8 mouse cellular contexts compared by ENCODE assay signal in genomic region chr10:94147391-94147755, GRCm38 (mm10). TPM values are rescaled to one million over a fixed set of nuclear protein-coding genes. Genes with fewer than 3 reads are reported as not detected.
A peak's percentile ranks its signal among the peaks of the same experiment; 100 is the strongest.
DNase-seq lines count a peak whose midpoint lies in the region; ATAC-seq and TF ChIP-seq lines count a peak whose summit lies in the region.

No protein-coding gene starts in this region.

- no peaks in the 10 kb centered on the region for H3K36me3 ChIP-seq in lung, embryonic 14.5 days (ENCODE audit: insufficient read depth)
- H3K36me3 ChIP-seq in embryonic facial prominence, embryonic 12.5 days: no peaks in the 10 kb centered on the region
- H3K36me3 ChIP-seq in limb, embryonic 11.5 days (ENCODE audit: control insufficient read depth, insufficient read depth, low read length): no peaks in the 10 kb centered on the region

- peak overlapping the region; percentile 89 for H3K4me3 ChIP-seq in lung, embryonic 14.5 days (ENCODE audit: low read depth, low read length)
- peak overlapping the region; percentile 91 for H3K4me3 ChIP-seq in embryonic facial prominence, embryonic 12.5 days
- H3K4me3 ChIP-seq in limb, embryonic 11.5 days (ENCODE audit: low read depth, low read length): peak overlapping the region; percentile 65
- H3K4me3 ChIP-seq in olfactory bulb, adult 2 months (ENCODE audit: insufficient read depth, low read depth, low read length): peak overlapping the region; percentile 59

- peak overlapping the region; percentile 95 for H3K27ac ChIP-seq in lung, embryonic 14.5 days (ENCODE audit: low read depth)
- H3K27ac ChIP-seq in embryonic facial prominence, embryonic 12.5 days: peak overlapping the region; percentile 86
- no peak overlapping the region for H3K27ac ChIP-seq in limb, embryonic 11.5 days (replicated peaks; ENCODE audit: low read depth, low read length)
- no peak overlapping the region for H3K27ac ChIP-seq in olfactory bulb, adult 2 months (ENCODE audit: insufficient read depth, low read depth, low read length)

- WGBS in lung, embryonic 14.5 days: 6% methylated on average over 8 of the region's 8 CpGs
- WGBS in embryonic facial prominence, embryonic 12.5 days: 9% methylated on average over 8 of the region's 8 CpGs
- 15% methylated on average over 8 of the region's 8 CpGs for WGBS in limb, embryonic 11.5 days
- 10% methylated on average over 8 of the region's 8 CpGs for WGBS in olfactory bulb, adult 2 months

- ATAC-seq in lung, embryonic 14.5 days (ENCODE audit: insufficient read depth): no peak
- ATAC-seq in embryonic facial prominence, embryonic 12.5 days (ENCODE audit: insufficient number of reproducible peaks, insufficient read depth, low FRiP score, low TSS enrichment): no peak
- ATAC-seq in limb, embryonic 11.5 days (ENCODE audit: insufficient number of reproducible peaks, low FRiP score, low TSS enrichment, low read depth): 0 out of 2 replicates have a peak, but pooled peaks have one; percentile 23

- no peaks in the 10 kb centered on the region for H3K9me3 ChIP-seq in lung, embryonic 14.5 days (ENCODE audit: low read depth, low read length)
- H3K9me3 ChIP-seq in embryonic facial prominence, embryonic 12.5 days: no peaks in the 10 kb centered on the region
- no peaks in the 10 kb centered on the region for H3K9me3 ChIP-seq in limb, embryonic 11.5 days (ENCODE audit: control insufficient read depth, low read length)

- H3K27me3 ChIP-seq in lung, embryonic 14.5 days (ENCODE audit: insufficient read depth, low read length): no peaks in the 10 kb centered on the region
- H3K27me3 ChIP-seq in embryonic facial prominence, embryonic 12.5 days: no peaks in the 10 kb centered on the region
- no peaks in the 10 kb centered on the region for H3K27me3 ChIP-seq in limb, embryonic 11.5 days (ENCODE audit: control insufficient read depth, insufficient read depth, low read length)

- peak overlapping the region; percentile 72 for H3K4me2 ChIP-seq in lung, embryonic 14.5 days
- peak overlapping the region; percentile 63 for H3K4me2 ChIP-seq in embryonic facial prominence, embryonic 12.5 days (replicated peaks)
- peak overlapping the region; percentile 61 for H3K4me2 ChIP-seq in limb, embryonic 11.5 days (ENCODE audit: low read depth, severe bottlenecking)

- H3K4me1 ChIP-seq in lung, embryonic 14.5 days (ENCODE audit: insufficient read depth): peaks cover 10% of the 10 kb centered on the region
- H3K4me1 ChIP-seq in embryonic facial prominence, embryonic 12.5 days: peaks cover 14% of the 10 kb centered on the region
- H3K4me1 ChIP-seq in limb, embryonic 11.5 days (ENCODE audit: control insufficient read depth, insufficient read depth, low read length): 0 out of 2 replicates have a peak, but pooled peaks cover 6% of the 10 kb centered on the region
- H3K4me1 ChIP-seq in olfactory bulb, adult 2 months (ENCODE audit: control insufficient read depth, insufficient read depth, low read length): no peaks in the 10 kb centered on the region

- no peak for TF ChIP-seq CTCF in lung, embryonic 14.5 days (IDR thresholded peaks at IDR 0.05; ENCODE audit: low read depth)
- no peak for TF ChIP-seq CTCF in olfactory bulb, adult 2 months (IDR thresholded peaks at IDR 0.05; ENCODE audit: insufficient read depth, low read depth, low read length)

- peak overlapping the region; percentile 90 for H3K9ac ChIP-seq in lung, embryonic 14.5 days
- peak overlapping the region; percentile 89 for H3K9ac ChIP-seq in embryonic facial prominence, embryonic 12.5 days
- peak overlapping the region; percentile 82 for H3K9ac ChIP-seq in limb, embryonic 11.5 days (ENCODE audit: low read length)

- TF ChIP-seq POLR2A in olfactory bulb, adult 2 months (IDR thresholded peaks at IDR 0.05; ENCODE audit: insufficient read depth, low read depth, low read length): no peak

- DNase-seq in lung, embryonic 14.5 days: no peak
- DNase-seq in lung, adult 18-20 months: no peak
- DNase-seq in limb, embryonic 11.5 days (ENCODE audit: low spot score): no peak
- DNase-seq in layer of hippocampus, adult 8-10 months (ENCODE audit: low spot score in 2 of 2): no peak
- no peak for DNase-seq in spleen, adult 12 weeks (ENCODE audit: low spot score)
- DNase-seq in cerebellum, adult 11-12 months: no peak

RNA-seq across cellular contexts. Expression of gene Nr2c1, which starts 0.5 kb away (rescaled TPM):
- 9.5 and 10.2 TPM in 2 replicates for polyA plus RNA-seq in lung, embryonic 14.5 days (2014; fragmentation: Nextera tagmentation; extraction: Ambion mirVana)
- polyA plus RNA-seq in embryonic facial prominence, embryonic 12.5 days (2016; fragmentation: Nextera tagmentation; extraction: Ambion mirVana): 10.3 and 10.9 TPM in 2 replicates
- polyA plus RNA-seq in limb, embryonic 11.5 days (2014; fragmentation: Nextera tagmentation; extraction: Ambion mirVana): 11.6 and 13.6 TPM in 2 replicates
- not detected in 2 replicates for polyA plus RNA-seq in olfactory bulb, adult 2 months (2012; ENCODE audit: insufficient read depth, insufficient read length, low replicate concordance, missing spikeins)
- 10 to 100 TPM in 1 of 4 experiments, 1 to 10 TPM in 3; 8.1 to 11.5 (median 8.6) TPM for total RNA-seq in layer of hippocampus, adult 8-10 months (2022)

RNA-seq across cellular contexts. Expression of gene Ndufa12, which starts 51.1 kb away (rescaled TPM):
- 420 and 423 TPM in 2 replicates for polyA plus RNA-seq in lung, embryonic 14.5 days (2014; fragmentation: Nextera tagmentation; extraction: Ambion mirVana)
- polyA plus RNA-seq in embryonic facial prominence, embryonic 12.5 days (2016; fragmentation: Nextera tagmentation; extraction: Ambion mirVana): 402 and 410 TPM in 2 replicates
- polyA plus RNA-seq in limb, embryonic 11.5 days (2014; fragmentation: Nextera tagmentation; extraction: Ambion mirVana): 487 and 495 TPM in 2 replicates
- polyA plus RNA-seq in olfactory bulb, adult 2 months (2012; ENCODE audit: insufficient read depth, insufficient read length, low replicate concordance, missing spikeins): 1,157 TPM in 1 of 2 replicates, not detected in the other
- total RNA-seq in layer of hippocampus, adult 8-10 months (2022): 100 to 1,000 TPM; 241 to 257 (median 243) TPM

Comparison
In these comparisons a context has a peak if more than half of its experiments do, and no peak if none do; other contexts are left out.
1. H3K27ac ChIP-seq: peak in lung, embryonic 14.5 days (single experiment) and embryonic facial prominence, embryonic 12.5 days (single experiment); none in limb, embryonic 11.5 days (single experiment) and olfactory bulb, adult 2 months (single experiment).
2. RNA of gene Nr2c1, which starts 0.5 kb away (polyA plus RNA-seq): 11.6 to 13.6 TPM in limb, embryonic 11.5 days, 10.3 to 10.9 TPM in embryonic facial prominence, embryonic 12.5 days and 9.5 to 10.2 TPM in lung, embryonic 14.5 days; not detected in olfactory bulb, adult 2 months; every median in the first group is over 10 times any median in the second.
3. Peak in every context shown above with its lines, with median percentiles within 50 percentile points of each other: H3K4me2 ChIP-seq, H3K4me3 ChIP-seq and H3K9ac ChIP-seq.